Mouse (Mus musculus) heart, adult 2 months (tissue): ENCODE results near the gene Exoc1. TPM values are rescaled to one million over a fixed set of nuclear protein-coding genes. Genes with fewer than 3 reads are reported as not detected.

Experiments used
- DNase-seq, 2 experiments: peaks; one replicate each; pipeline ENCODE4 v3.0.0; 2021
- H3K27ac ChIP-seq: fragments of 200-600 bp; 2 replicates; pipeline ENCODE4 v1.8.1; 2022
- H3K27me3 ChIP-seq: fragments of 200-500 bp; 2 replicates; pipeline ENCODE4 v1.6.1; 2012; ENCODE audit warnings: mild to moderate bottlenecking, low read length, inconsistent platforms, mixed read lengths; ENCODE audit not compliant: control insufficient read depth, insufficient read depth
- H3K36me3 ChIP-seq: fragments of 200-500 bp; 2 replicates; pipeline ENCODE4 v1.6.1; 2012; ENCODE audit warnings: low read length, inconsistent platforms; ENCODE audit not compliant: control insufficient read depth, insufficient read depth
- H3K4me1 ChIP-seq: fragments of 200-500 bp; 2 replicates; pipeline ENCODE4 v1.6.1; 2011; ENCODE audit warnings: low read length; ENCODE audit not compliant: control insufficient read depth, insufficient read depth
- H3K4me3 ChIP-seq: fragments of 200-600 bp; 2 replicates; pipeline ENCODE4 v1.8.1; 2022
- H3K79me2 ChIP-seq: fragments of 200-500 bp; replicated peaks from 2 replicates; pipeline ENCODE4 v1.6.1; 2012; ENCODE audit warnings: mild to moderate bottlenecking, inconsistent platforms, low read length, moderate library complexity, mixed read lengths; ENCODE audit not compliant: control insufficient read depth, insufficient read depth
- H3K9ac ChIP-seq: fragments of 200-500 bp; 2 replicates; pipeline ENCODE4 v1.6.1; 2012; ENCODE audit warnings: low read depth, mild to moderate bottlenecking, control low read depth, inconsistent platforms, low read length, mixed read lengths
- CTCF ChIP-seq: fragments of 200-600 bp; IDR thresholded peaks from 2 replicates; pipeline ENCODE4 v1.8.1; 2022; ENCODE audit warnings: antibody characterized with exemption, mild to moderate bottlenecking, moderate library complexity
- EP300 ChIP-seq: fragments of 200-500 bp; IDR thresholded peaks from 2 replicates; pipeline ENCODE4 v1.6.1; 2011; ENCODE audit warnings: low read depth, low read length, control low read depth; ENCODE audit not compliant: insufficient read depth
- POLR2A ChIP-seq: fragments of 200-500 bp; IDR thresholded peaks from 2 replicates; pipeline ENCODE4 v1.6.1; 2011; ENCODE audit warnings: mild to moderate bottlenecking, low read depth, low read length, control low read depth; ENCODE audit not compliant: insufficient read depth
- WGBS: fragments of 180-500 bp; shearing (Covaris S2); methylation state at CpG from one replicate; pipeline ENCODE4 v1.1.7; 2018; 5-methylcytosine and 5-hydroxymethylcytosine counted together
- intact Hi-C: fragments of 180-260 bp; cut with DNase I; formaldehyde crosslinking; loops from one replicate; pipeline ENCODE4 v1.15.1; 2025
- long read RNA-seq: library from polyadenylated mRNA; stranded (forward); transcript quantifications from one replicate; pipeline ENCODE4 v2.0.0, GENCODE M21; 2021
- polyA plus RNA-seq: library from polyadenylated mRNA; depleted of rRNA; stranded (reverse); fragments of >200 nt; gene quantifications from 2 replicates; pipeline ENCODE4 v1.2.3, GENCODE M21; 2012; rRNA removed
- total RNA-seq, 2 experiments: library from RNA; stranded (reverse); gene quantifications; 2 replicates each; pipeline ENCODE4 v1.2.3; 2021

Gene Exoc1
- 10 to 100 TPM; 11.2 to 15.2 TPM for total RNA-seq
- polyA plus RNA-seq = 9.0 and 13.9 TPM in 2 replicates
- long read RNA-seq, transcript Exoc1-201 (18 exons, 3,272 nt) = major isoform, 5 of 7 reads
- long read RNA-seq, partial matches to known transcripts = 0 of 7 reads
- long read RNA-seq, other reads (novel, unspliced or antisense) = 2 of 7 reads

DNA sequence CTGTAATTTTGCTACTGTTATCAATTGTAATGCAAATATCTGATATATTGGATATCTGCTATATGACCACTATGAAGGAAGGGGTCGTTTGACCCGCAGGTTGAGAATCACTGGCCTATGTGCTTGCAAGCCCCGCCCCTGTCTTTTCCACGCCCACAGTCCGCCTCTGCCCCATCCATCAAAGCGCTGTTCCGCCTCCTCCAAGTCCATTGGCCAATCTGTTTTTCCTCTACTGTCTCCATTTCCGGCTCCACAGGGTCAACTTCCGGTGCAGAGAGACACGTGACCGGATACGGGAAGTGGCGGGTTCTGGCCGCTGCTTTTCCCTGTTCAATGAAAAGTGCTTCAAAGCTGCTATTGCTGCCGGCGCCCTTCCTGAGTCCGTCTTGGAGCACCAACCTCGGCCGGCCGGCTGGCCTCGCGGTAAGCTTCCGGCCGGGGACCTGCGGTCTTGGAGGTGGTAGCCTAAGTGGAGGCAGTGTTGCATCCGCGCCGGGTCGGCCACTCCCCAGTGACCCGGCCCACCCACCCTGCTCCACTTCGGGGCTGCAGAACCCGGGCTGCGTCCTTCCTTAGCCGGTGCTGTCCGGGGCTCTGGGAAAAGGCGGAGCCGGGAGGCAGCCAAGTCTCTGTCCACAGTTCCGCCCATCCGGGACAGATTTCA lies at the start of gene Exoc1:
TSS of gene Exoc1 (plus strand) at position 272 of the 664 bp plus-strand sequence.
- H3K4me3 ChIP-seq = peak within 1 kb of the TSS; percentile 94
- H3K4me1 ChIP-seq = peaks cover 5% of the 10 kb centered on the region
- TF ChIP-seq POLR2A (peak; percentile 37; the same call in 1 of the 2 replicates), CTCF (no peak), EP300 (peak; percentile 55; the same call in 1 of the 2 replicates)
- no peaks in the 10 kb centered on the region for H3K27me3 ChIP-seq
- H3K9ac ChIP-seq = peak within 1 kb of the TSS; percentile 78
- no peaks in the 10 kb centered on the region; the same call in none of the 2 replicates for H3K36me3 ChIP-seq
- H3K79me2 ChIP-seq = no peaks in the 10 kb centered on the region
- intact Hi-C loops = loop anchor here (5.0 kb wide), 2 partner anchors 58 to 387 kb away; partner anchors contain the start of genes Cep135 and Srd5a3
- WGBS = under 1% methylated on average over 38 of the region's 39 CpGs
- DNase-seq = peak; percentile 94
- H3K27ac ChIP-seq = peak within 1 kb of the TSS; percentile 78

DNA sequence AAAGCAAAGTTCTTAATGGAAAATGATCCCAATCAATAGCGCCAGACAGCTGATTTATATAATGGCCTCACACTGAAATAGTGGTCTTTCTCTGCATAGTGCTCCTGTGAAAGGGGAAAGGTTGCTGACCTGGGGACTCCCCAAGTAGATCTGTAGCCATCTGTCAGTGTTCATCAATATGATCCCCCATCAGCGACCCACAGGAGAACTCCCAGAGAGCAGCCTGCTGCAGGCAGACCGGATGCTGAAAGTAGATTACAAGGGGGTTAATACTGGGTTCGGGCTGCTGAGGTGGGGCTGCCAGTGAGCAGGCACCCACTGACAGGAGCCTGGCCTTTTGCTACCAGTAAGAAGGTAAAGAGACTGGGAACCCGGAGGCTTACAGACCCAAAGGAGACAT lies 45.3 kb upstream of the Exoc1 start, which contains the start of gene Gm7271:
TSS of gene Gm7271 (plus strand) at position 230 of the 400 bp plus-strand sequence.
- H3K9ac ChIP-seq = no peak within 1 kb of the TSS
- no peaks in the 10 kb centered on the region for H3K4me1 ChIP-seq
- no peaks in the 10 kb centered on the region for H3K79me2 ChIP-seq
- no peak within 1 kb of the TSS for H3K27ac ChIP-seq
- H3K36me3 ChIP-seq = no peaks in the 10 kb centered on the region
- no peak within 1 kb of the TSS for H3K4me3 ChIP-seq
- no peaks in the 10 kb centered on the region; the same call in 1 of the 2 replicates for H3K27me3 ChIP-seq
- WGBS = 43% methylated on average over 5 of the region's 5 CpGs
- no peak for TF ChIP-seq POLR2A
- no peak for TF ChIP-seq EP300
- TF ChIP-seq CTCF = no peak
- intact Hi-C loops = no loop called here
- no peak for DNase-seq

DNA sequence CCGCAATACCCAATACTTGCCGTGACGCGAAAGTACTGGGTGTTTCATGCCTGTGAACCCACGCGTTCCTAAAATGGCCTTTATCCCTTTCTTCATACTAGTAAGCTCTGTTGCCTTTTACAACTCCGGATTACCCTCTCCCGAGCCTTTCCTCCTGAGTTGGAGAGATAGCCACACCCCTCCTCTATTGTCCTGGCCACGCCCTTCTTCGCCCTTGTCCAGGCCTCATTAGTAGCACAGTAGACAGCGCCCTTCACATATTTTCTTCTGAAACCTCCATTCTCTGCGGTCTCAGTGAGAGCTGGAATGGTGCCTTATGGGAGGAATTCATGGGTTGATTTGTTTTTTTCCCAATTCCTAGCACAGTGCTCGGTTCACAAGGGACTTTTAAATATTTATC lies 34.0 kb upstream of the Exoc1 start:
- DNase-seq = no peak
- no peaks in the 10 kb centered on the region for H3K36me3 ChIP-seq
- no peaks in the 10 kb centered on the region for H3K4me1 ChIP-seq
- intact Hi-C loops = no loop called here
- no peak overlapping the region for H3K27ac ChIP-seq
- H3K4me3 ChIP-seq = no peak overlapping the region
- WGBS = 85% methylated on average over 13 of the region's 13 CpGs
- TF ChIP-seq CTCF (no peak), POLR2A (no peak), EP300 (no peak)
- H3K27me3 ChIP-seq = no peaks in the 10 kb centered on the region
- no peak overlapping the region for H3K9ac ChIP-seq
- H3K79me2 ChIP-seq = no peaks in the 10 kb centered on the region

DNA sequence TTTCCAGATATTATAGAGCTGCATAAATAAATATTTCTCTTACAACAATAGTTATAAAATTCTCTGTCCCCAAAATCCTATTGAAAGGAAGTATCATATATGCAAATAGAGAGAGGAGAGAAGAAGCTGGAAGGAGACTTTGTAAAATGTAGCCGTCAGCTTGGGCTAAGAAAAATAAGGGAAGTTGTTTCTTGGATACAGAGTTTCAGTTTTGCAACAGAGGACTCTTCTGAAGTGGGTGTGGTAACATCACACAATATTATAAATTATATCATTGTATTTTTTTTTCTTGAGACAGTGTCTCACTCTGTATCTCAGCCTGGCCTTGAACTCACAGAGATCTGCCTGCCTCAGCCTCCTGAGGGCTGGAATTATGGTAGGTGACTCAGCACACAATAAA lies 6.7 kb upstream of the Exoc1 start:
- H3K27me3 ChIP-seq = no peaks in the 10 kb centered on the region
- no peaks in the 10 kb centered on the region for H3K36me3 ChIP-seq
- TF ChIP-seq POLR2A (no peak), CTCF (no peak), EP300 (no peak)
- H3K79me2 ChIP-seq = no peaks in the 10 kb centered on the region
- no peaks in the 10 kb centered on the region; the same call in 1 of the 2 replicates for H3K4me1 ChIP-seq
- H3K4me3 ChIP-seq = no peak overlapping the region
- H3K9ac ChIP-seq = no peak overlapping the region
- no peak for DNase-seq
- WGBS = 62% methylated on average over 1 of the region's 1 CpGs
- H3K27ac ChIP-seq = no peak overlapping the region
- intact Hi-C loops = no loop called here

DNA sequence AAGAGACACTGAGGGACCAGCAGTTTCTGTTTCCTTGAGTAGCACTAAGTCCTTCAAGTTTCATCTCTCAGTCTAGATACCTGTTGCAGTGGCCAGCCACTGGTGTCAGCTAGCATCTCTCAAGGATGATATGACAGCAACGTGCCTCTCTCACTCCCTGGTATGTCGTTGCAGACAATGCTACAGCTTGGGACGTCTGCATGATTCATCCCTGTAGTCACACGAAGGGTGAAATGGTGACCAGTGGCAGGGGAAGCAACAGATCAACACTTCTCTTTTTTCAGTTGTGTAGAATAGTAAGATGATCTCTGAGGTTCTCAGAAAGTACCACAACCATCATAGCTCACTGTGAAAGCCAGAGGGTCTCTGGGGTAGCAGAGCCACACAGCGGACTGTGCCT lies 4.5 kb upstream of the Exoc1 start:
- H3K79me2 ChIP-seq = no peaks in the 10 kb centered on the region
- H3K9ac ChIP-seq = no peak overlapping the region
- WGBS = 45% methylated on average over 5 of the region's 5 CpGs
- intact Hi-C loops = loop anchor here (5.0 kb wide), 2 partner anchors 63 to 382 kb away; partner anchors contain the start of genes Cep135 and Srd5a3
- no peak for TF ChIP-seq EP300
- no peak for TF ChIP-seq POLR2A
- no peak for TF ChIP-seq CTCF
- no peak overlapping the region for H3K4me3 ChIP-seq
- DNase-seq = peak in 1 of 2 experiments; percentile 21
- no peaks in the 10 kb centered on the region; the same call in 1 of the 2 replicates for H3K4me1 ChIP-seq
- no peaks in the 10 kb centered on the region for H3K27me3 ChIP-seq
- no peaks in the 10 kb centered on the region for H3K36me3 ChIP-seq
- H3K27ac ChIP-seq = no peak overlapping the region

DNA sequence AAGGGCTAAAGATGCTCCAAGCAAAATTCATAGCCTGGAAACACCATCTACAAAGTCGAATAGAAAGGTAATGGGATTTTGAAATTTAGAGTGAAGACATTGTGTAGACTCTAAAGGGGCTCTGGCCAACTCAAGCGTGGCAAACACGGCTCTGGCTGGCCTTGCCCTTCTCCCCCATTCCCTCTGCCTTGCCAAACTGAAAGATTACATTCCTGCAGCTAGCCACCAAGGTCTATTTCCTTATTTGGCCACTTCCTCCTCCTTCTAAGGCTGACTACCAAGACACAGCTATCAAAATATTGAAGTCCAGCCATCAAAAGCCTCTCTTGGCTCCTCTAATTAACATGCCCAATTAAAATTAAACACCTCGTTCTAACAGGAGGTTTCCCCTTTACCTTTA lies 4.0 kb upstream of the Exoc1 start:
- no peak for TF ChIP-seq POLR2A
- no peak for TF ChIP-seq CTCF
- TF ChIP-seq EP300 = no peak
- H3K4me1 ChIP-seq = no peaks in the 10 kb centered on the region; the same call in none of the 2 replicates
- no peaks in the 10 kb centered on the region for H3K27me3 ChIP-seq
- no peak for DNase-seq
- H3K4me3 ChIP-seq = no peak overlapping the region
- H3K9ac ChIP-seq = no peak overlapping the region
- intact Hi-C loops = loop anchor here (5.0 kb wide), 2 partner anchors 62 to 383 kb away; partner anchors contain the start of genes Cep135 and Srd5a3
- no peak overlapping the region for H3K27ac ChIP-seq
- WGBS = 37% methylated on average over 4 of the region's 4 CpGs
- no peaks in the 10 kb centered on the region for H3K36me3 ChIP-seq
- no peaks in the 10 kb centered on the region for H3K79me2 ChIP-seq
